8 mouse cellular contexts compared by ENCODE assay signal in the genomic region with DNA sequence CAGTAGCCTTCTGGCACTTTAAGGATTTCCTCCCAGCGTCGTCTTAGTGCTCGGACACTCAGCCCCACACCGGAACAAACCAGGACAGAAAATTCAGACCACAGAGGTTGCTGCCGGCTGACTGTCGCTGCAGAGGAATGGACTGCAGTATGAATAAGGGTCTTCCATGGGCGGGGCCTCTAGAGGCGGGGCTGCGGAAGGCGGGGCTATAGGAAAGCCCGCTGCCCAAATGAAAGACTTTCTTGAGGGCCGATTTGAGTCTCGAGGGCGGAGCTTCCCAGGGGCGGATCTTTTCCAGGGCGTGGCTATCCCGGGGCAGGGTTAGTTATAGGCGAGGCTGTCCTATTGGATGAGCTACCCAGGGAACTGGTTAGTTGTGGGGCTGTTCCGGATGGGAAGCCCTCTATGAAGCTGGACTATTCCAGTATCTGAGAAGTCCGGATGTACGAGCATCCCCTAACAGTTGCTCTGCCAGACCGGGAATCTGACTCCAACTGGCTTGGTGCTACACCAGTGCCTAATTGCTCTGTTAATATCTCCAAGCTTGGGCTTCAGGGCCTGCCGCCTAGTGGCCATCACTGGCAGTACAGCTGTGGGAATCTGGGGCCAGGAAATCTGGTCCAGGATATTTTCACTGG. TPM values are rescaled to one million over a fixed set of nuclear protein-coding genes. Genes with fewer than 3 reads are reported as not detected.
DNase-seq lines count a peak whose midpoint lies in the region; ATAC-seq and TF ChIP-seq lines count a peak whose summit lies in the region.

TSS of gene Tcaf2 (minus strand) at position 343 of the 638 bp plus-strand sequence.

- no peaks in the 10 kb centered on the region for H3K27me3 ChIP-seq in hindbrain, postnatal 0 days (ENCODE audit: insufficient read depth, low read length)

- H3K4me3 ChIP-seq in hindbrain, postnatal 0 days (ENCODE audit: low read length) = peak within 1 kb of the TSS; percentile 41

- no peaks in the 10 kb centered on the region for H3K4me1 ChIP-seq in hindbrain, postnatal 0 days (ENCODE audit: insufficient read depth, low read length)

- TF ChIP-seq CTCF in hindbrain, postnatal 0 days (IDR thresholded peaks at IDR 0.05; ENCODE audit: low read depth) = peak; percentile 94

- H3K4me2 ChIP-seq in hindbrain, postnatal 0 days (ENCODE audit: low read depth, low read length) = peak within 1 kb of the TSS; percentile 68

- no peaks in the 10 kb centered on the region for H3K9me3 ChIP-seq in hindbrain, postnatal 0 days (ENCODE audit: low read length)

- no peak within 1 kb of the TSS for H3K9ac ChIP-seq in hindbrain, postnatal 0 days (replicated peaks; ENCODE audit: low read length)

- ATAC-seq in hindbrain, postnatal 0 days = peak; percentile 99

- H3K36me3 ChIP-seq in hindbrain, postnatal 0 days (ENCODE audit: insufficient read depth, low read length) = no peaks in the 10 kb centered on the region

- DNase-seq in adrenal gland, adult 8-10 months = peak; percentile 93
- DNase-seq in embryo, embryonic 10 days (ENCODE audit: low spot score) = peak; percentile 88
- DNase-seq in gastrocnemius, postnatal 10 days = peak; percentile 87
- DNase-seq in hindbrain, postnatal 0 days (ENCODE audit: low spot score) = peak; percentile 84
- DNase-seq in left cerebral cortex, adult 18-20 months (ENCODE audit: low spot score in 2 of 2) = peak; percentile 46 to 69
- DNase-seq in lung, postnatal 4 days = peak; percentile 91 to 94
- peak; percentile 60 to 65 for DNase-seq in right cerebral cortex, postnatal 10 days (ENCODE audit: low spot score in 2 of 2)
- peak; percentile 93 for DNase-seq in urinary bladder, postnatal 36 days (ENCODE audit: low spot score in 2 of 2)

- 1% methylated on average over 23 of the region's 23 CpGs for WGBS in hindbrain, postnatal 0 days

- no peak within 1 kb of the TSS for H3K27ac ChIP-seq in hindbrain, postnatal 0 days

RNA-seq across cellular contexts. Expression of gene Tcaf2, which starts in this region (rescaled TPM):
- 10 to 100 TPM; 11.9 to 15.5 (median 14.8) TPM for total RNA-seq in adrenal gland, adult 8-10 months (2022)
- total RNA-seq in gastrocnemius, postnatal 10 days (2021) = 1 to 10 TPM; 6.0 to 6.3 TPM
- total RNA-seq in hindbrain, postnatal 0 days (2014; rRNA removed) = 2.9 and 4.0 TPM in 2 replicates
- 2.1 and 2.4 TPM in 2 replicates for polyA plus RNA-seq in hindbrain, postnatal 0 days (2015; fragmentation: Nextera tagmentation; extraction: Ambion mirVana)
- total RNA-seq in left cerebral cortex, adult 18-20 months (2021) = 1 to 10 TPM in 1 of 2 experiments, under 1 TPM in 1; 0.91 to 1.6 TPM
